Mouse (Mus musculus): ENCODE measurements around the gene Tmem131l.
"Not testable (repeated sequence)": the region's sequence is repeated elsewhere in the genome, so short reads cannot be mapped to it uniquely, and the experiment has no call there.

Gene Tmem131l

DNA sequence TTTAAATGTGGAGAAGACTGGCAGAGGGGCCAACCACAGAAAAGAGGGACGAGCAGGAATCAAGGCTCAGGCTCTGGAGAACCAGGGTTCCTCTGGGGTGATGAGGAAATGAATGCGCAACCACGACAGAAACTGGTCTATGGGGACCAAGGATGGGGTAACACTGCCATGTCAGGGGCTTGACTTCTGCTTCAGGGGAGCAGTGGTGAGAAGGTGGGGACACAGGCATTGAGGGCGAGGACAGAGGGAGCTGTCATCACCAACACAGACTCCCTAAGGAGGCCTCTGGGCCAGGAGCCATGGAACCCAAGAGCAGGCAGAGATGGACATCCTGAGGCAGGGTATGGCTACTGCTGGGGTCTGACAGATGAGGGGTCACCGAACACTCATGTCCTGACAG, 137.0 kb downstream of the Tmem131l start:
- no peak for DNase-seq

DNA sequence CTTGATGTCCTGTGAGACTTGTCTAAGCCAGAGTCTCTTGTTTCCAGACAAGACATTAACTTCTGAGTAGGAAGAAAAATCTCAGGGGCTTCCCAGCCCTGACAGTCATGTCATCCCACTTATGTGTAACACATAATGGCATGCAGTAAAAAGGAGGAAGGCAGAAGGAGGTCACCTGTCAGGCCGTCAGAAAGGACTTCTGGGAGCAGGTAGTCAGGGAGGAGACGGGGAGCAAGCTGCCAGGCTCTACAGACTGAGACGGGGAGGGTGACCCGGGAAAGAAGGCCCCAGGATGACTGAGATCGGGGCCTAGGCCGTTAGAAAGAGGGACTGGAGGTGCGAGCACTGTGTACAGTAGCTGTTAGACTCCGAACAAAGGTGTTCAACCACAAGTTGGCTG, 137.5 kb downstream of the Tmem131l start:
- no peak for DNase-seq

DNA sequence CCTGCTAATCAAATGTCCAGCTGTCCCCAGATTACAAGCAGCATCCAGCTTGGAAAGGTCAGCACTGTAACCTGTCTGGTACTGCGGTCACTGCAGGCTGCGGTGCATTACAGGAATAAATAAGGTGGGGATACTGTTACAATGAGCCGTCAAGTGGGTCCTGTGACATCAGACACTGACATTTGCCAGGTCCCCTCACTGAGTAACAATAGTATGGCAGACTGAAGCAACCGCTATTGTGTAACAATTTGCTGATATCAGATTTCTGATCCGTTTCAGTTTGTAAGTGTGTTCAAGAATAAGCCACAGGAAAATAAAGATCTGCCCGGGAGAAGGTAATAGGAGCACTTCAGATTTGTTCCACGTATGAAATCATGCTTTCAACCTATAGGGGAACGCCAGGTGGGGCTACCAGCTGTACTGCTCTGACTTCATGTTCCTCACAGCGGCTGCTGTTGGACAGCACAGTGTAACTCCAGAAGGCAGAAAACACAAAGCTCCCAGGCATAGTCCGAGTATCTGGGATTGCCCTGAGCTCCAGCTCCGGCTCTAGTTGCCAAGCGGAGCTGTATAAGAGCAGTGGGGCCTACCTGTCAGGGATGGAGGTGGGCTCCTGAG, 139.1 kb downstream of the Tmem131l start:
- no peak for DNase-seq

DNA sequence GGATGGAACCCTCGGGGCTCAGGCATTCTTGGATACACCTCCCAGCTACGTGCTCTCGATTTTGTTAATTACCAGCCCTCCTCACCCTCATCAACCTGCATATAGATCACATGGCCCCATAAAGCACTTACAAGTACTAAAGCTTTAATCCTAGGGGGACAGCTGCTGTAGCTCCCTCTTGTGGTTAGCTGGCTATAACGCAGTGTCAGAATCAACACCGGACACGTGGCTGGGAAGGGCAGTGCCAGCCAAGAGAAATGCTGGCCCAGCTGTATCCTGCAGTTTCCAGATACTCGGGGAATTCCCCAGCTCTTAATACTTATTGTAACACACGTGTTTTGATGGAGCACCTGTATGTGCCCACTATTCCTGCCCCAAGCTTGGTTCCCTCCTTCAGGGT, 140.4 kb downstream of the Tmem131l start:
- peak; percentile 17 for DNase-seq

DNA sequence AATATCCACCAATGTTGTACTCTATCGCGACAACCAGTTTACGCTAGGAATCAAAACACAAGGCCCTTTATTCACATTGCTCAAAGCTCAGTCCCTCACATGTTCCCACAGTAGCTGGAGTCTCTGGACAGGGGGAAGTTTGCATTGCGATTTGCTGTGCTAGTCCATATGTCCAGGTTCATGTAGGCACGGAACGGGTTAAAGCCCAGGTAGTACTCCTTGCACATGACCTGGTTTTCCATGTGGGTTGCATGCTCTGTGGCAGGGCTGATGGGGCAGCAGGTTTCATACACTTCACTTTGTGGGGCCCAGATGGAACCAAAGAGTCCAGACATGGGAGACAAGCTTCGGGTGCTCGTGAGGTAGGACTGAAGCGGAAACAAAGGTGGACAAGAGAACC, 141.7 kb downstream of the Tmem131l start:
- no peak for DNase-seq

DNA sequence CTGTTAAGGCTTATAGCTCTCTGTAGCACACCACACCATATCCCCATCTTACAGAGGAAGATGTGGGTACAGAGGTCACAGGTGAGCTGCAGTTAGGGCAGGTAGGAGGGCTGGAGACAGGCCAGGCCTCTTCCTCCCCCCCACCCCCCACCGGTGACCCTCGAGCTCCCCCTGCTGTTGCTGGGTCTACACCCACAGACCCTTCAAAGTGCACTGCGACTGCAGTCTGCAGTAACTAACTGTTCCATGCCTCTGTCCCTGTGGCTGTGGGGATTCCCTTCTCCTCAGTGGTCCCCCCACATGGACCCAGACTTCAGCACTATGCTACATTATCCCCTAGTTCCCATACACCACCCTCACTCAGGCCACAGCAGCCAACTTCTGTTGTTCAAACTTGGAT, 144.2 kb downstream of the Tmem131l start:
- DNase-seq: no peak

DNA sequence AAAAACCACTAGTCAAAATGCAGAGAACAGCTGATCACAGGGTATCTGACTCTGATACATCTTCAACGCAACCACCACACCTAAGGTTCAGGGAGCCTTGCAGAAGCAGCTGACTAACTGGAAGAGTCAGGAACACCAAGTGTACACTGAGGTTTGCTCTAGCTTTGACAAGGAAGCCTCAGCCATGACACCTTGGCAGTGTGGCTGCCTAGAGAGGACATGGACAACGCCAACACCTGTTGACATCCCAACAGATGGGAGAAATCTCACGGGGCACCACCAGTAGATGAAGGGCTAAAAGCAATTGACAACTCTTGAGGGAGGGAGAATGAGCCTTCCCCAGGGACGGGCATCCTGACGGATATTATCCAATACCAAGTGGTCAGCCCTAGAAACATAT, 144.9 kb downstream of the Tmem131l start:
- DNase-seq: no peak

DNA sequence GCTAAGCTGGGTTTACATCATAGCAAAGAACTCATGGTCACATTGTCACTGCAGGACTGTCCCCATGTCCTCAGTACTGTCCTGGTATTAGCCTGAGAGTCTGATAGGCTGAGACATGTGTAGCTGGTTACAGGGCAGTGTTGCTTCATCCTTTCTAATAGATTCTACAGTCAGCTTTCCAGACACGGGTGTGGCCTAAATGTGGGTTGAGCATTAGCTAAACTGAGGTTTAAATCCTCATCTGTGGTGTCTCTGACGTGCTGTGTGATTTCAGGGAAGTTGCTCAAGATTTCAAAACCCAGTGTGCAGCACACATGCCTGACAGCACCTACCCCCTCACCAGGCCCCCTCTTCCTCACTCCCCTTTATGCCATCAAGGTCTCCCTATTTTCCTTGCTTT, 154.8 kb downstream of the Tmem131l start:
- no peak for DNase-seq

DNA sequence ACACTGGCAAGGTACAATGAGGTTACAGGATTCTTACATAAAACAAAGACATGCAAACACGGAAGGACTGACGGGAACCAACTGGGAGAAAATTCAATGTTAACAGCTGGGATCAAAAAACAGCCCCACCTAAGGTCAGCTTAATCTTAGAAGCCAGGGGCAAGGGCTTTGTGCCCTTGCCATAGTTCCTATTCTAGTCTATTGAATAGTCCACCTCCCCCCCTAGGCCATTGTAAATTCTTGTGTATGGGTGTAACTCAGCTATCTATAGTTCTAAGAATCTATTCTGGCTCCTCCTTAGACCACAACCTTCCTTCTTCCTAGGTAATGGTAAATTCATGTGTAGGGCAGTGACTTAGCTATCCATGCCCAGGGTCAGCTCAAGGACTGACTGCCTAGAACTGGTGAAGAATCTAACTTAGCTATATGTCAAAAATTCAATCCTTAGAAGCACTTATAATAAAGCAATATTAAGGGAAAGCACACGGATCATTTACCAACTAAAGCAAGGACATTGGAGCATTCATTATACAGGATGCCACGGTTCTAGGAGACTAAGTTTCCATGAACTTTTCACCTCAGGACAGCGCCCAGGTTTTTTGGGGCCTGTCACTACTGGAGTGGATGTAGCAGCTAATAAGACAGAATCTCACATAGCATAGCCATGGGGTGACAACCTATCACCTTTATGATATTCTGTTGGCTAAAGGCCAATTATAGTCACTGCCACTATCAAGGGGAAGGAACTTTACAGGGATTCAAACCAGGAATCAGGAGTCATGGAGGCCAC, 160.5 kb downstream of the Tmem131l start:
- DNase-seq: not testable (repeated sequence)

DNA sequence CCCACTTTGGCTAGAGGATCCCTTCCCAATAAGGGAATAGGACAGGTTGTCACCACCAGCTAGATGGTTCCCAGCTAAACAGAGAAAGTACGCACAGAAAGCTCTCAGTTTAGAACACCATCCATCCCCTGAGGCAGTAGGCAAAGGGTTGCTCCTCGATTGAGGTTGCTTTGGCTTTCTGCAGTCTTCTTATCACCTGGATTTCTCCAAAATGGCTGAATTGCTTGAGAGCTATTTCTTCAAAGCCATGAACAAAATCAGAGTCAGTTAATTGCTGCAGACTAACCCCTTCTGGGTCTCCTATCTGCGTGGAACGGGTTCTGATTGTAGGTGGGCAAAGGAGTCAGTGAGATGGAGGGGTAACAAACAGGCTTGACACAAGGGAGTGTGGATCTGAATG, 161.2 kb downstream of the Tmem131l start:
- DNase-seq: no peak

DNA sequence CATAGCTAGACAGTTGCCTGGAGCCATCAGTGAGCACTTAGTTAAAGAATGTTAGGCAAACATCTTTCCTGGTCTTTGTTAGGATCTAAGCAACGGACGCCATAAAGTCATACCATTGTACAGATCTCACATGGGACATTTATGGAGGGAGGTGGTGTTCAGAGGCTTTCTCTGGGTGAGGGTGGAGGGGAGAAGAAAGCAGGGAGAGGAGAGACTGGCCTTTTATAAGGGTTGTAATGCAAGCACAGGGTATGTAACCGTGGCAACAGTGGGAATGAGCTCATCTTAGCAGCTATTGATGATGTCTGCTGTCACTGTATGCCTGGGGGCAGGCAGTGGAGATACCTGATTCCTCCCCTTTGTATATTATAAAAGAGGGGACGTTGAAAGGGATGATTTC, 163.7 kb downstream of the Tmem131l start:
- no peak for DNase-seq

DNA sequence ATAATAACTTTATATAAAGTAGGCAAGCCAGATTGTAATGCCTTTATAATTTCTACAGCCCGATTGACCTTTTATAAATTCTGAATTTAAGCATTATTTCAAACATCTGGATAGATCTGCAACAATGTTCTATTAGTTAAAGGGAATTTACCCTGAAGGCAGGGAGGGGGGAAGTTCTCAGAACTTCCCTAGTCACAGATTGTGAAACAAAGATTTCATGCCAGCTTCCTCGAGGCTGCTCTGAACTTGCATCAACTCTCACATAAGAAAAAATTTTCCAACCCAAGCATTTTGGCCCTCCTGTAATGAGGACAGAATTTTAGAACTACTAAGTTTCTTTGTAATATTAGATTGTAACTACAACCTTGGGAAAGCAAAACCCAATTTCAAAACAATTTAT, 164.9 kb downstream of the Tmem131l start:
- not testable (repeated sequence) for DNase-seq

DNA sequence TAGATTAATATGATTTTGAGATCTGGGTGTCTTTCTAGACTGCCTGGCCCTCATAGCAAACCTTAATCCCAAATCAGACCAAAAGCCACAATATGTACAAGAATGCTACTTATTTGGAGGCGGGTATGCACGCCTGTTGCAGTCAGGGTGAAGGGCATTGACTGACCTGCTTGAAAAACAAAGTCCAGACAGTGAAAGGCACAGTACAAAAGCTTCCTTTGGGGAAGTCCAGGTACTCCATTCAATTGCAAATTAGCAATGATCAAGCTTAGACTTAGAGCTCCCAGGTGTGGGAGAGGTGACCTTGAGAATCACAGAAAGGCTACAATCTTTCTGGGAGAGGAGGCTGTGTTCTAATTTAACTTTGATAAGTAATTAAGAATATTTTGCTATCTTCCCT, 167.1 kb downstream of the Tmem131l start:
- not testable (repeated sequence) for DNase-seq

DNA sequence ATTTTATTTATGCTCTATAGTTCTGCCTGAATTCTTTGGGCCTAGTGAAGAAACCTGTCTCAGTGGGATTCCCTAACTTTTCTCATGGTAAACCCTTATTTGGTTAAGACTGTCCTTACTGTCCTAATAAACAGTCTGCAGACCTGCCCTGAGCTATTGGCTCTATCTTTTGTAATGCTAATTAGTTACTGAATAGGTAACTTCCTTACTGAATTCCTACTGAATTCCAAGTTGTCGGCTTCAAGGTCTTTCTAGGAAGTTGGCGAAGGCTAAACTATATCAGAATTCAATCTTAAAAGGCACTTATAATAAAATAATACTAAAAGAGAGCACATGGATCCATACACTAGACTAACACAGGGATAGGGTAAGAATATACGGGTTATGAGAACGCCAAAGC, 168.0 kb downstream of the Tmem131l start:
- DNase-seq: not testable (repeated sequence)

DNA sequence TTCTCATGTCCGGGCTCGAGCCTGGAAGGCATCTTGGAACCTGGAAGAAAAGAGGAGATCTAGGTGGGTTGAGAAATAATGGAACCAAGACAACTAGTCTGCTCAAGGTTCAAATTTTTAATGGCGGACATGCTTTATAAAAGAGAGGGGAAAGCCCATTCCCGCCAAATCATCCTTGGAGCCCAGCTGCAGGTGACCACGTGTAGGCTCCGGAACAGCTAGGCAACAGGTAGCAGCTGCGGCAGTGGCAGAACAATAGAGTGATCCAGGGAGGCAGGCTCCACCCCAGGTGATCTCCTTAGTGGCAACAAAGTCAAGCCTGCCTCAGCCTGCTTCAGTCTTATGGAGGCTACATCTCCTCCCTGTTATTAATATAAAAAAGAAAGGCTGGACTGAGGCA, 168.4 kb downstream of the Tmem131l start:
- DNase-seq: not testable (repeated sequence)

DNA sequence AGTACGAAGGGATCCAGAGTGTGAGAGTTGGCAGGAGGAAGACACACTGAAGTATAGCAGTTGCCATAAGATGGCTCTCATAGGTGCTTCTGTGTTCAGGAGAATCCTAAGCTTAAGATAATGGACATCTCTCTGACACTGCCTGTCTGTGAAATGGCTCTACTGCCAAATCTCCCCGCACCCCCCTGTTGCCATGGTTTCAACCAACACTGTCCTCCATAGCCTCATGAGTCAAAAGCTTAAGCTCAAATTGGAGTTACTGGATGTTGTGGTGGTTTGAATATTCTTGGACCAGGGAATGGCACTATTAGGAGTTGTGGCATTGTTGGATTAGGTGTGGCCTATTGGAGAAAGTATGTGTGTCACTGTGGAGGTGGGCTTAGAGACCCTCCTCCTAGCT, 170.2 kb downstream of the Tmem131l start:
- DNase-seq: no peak

DNA sequence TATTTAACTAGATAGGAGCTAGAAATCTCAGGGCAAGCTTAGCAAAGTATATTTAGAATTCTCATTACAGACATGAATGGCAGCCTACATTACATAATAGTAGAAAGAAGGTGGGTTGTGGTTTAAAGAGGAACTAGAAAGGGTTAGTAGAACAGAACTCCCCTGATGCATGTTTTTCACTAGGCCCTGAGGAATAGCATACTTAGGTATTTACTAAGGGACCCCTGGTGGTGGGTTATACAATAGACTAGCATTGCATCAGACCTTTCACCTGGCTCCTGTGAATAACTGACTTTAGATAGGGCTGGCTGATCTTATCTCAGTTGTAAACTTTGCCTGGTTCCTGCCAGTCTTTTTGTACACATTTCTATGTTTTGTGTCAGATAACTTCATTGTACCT, 172.9 kb downstream of the Tmem131l start:
- DNase-seq: peak; percentile 9

DNA sequence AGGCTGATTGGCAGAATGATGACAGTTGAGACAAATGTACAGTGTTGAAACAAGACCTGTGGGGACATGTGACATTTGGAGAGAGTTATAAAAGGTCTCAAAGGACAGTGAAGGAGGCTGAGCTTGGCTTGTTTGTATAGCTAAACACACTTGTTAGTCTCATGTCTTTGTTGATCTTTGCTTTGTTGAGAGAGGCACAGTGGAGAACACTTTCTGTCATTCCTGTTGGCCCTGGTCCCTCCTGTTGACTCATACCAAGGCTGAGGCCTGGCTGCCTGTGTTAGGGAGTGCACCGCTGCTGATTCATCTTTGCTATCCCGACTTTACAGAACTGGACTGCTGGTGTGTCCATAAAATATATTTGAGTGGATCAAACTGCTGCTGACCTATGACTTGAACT, 174.8 kb downstream of the Tmem131l start:
- no peak for DNase-seq

DNA sequence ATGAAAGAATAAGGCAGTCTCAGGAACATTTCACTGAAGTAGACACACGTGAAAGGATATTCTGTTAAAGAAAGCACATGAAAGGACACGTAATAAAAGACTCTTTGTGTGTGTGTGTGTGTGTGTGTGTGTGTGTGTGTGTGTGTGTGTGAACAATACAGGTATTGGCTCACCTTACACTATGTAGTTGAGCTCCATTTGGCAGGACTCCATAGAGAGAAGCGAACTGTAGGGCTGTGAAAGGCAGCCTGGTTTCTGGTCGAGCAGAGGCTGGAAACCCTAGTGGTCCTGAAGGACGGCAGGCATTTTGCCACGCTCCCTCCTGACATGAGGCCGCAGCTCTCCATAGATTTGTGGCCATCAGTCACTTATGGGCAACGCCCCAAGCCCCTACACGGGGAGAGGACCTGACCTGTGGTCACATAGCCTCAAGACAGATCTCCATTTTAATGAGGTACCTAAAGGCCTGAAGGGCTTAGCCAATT, 175.9 kb downstream of the Tmem131l start:
- DNase-seq: no peak

DNA sequence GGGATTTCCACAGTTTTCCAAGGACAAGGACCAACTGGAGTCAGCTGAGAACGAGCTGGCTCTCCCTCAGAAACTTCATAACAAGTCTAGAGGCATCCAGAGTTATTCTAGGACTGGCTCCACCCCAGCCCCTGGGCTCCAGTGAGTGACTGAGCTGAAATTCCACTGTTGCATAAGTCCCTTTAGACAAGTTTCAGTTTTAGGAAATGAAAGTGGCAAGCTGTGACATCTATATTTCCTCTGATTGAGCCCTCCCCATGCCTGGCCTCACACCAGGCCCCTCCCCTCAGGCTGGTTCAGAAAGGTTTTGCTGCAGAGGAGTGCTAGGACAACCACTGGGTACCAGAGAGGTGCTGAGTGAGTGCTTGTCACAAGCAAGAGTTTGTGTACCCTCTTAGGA, 177.0 kb downstream of the Tmem131l start:
- DNase-seq: peak; percentile 18

DNA sequence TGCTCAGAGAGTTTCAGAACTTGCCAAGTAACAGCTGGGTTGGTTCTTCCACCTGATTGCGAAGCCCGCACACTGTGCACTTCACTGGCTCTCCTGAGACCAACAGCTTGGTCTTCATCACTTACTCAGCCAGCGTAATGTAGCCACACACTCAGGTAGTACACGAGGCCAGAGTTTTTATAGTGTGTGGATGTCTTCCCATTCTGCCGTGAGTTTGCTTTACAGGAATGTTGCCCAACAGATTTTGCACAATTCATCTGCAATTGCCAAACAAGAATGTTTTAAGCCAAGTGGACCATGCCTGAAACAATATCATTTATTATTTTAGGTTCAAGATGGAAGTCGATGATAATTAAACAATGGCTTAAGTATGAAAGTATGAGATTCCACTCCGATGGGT, 180.4 kb downstream of the Tmem131l start:
- no peak for DNase-seq

DNA sequence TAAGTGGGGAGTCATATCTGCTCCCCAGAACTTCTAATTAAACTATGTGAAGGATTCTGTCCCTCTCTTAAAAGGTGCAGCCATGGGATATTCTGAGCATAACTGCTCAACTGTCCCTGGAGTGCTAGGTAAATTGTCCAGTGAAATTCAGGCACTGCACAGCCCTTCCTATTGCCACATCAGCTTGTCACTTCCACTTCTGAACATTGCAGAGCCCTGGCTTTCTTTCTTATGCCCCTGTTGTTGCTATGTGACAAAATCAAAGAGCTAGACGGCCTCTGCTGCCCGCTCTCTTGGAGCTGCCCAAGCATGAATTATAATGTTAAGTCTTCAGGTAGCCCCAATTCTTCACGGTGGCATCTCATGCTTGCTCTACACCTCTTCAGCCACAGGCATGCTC, 180.9 kb downstream of the Tmem131l start:
- no peak for DNase-seq

DNA sequence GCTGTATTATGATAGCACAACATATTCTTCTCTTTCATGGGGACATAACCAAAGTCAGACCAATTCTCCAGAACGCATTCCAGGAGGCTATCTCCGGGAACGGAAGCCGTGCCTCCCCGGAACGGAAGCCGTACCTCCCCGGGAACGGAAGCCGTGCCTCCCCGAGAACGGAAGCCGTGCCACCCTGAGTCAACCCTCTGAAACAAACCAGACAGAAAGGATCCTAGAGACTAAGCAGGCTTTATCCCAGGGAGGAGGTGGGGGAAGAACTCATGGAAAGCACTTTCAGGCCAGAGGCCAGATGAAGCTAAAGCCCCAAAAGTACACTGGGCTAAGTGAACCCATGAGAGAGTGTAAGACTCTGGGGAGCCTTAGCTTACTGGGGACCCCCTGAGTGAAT, 182.4 kb downstream of the Tmem131l start:
- no peak for DNase-seq

DNA sequence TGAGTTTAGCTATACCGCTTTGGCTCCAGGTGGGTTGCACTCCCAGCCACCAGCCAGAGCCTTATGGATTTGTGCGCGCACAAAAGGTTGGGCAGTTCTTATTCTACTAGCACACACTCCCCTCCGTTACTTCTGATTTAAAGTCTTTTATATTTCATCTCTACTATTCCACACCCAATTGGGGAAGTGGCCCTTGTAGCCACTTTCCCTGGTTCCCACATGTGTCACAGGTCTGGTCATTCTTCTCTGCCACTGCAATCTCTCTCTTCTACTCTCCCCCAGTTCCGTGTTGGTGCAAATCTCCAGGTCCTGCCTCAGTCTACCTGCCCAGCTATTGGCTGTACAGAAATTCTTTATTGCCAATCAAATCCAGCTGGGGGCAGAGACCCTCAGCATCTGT, 184.3 kb downstream of the Tmem131l start:
- no peak for DNase-seq

DNA sequence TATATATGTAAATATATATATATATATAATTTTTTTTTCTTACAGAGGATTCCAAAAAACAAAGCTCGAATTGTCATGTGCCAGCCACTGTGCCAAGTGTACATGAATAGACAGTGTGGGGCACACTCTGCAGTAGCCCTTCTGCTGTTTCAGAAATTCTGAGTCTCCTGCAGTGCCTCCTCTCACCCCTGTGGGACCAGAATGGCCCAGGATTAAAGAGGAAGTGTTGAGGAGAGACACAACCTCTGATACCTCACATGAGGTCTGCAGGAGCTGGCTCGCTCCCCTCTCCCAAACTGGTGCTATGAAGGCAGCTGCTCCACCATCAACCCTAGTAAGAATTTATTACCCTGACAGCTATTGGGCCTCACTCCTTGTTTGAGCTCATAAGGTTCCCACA, 190.6 kb downstream of the Tmem131l start:
- DNase-seq: no peak

Measured in thymus, postnatal 14 days (tissue).